Mouse (Mus musculus) heart, embryonic 13.5 days (tissue): ENCODE results near the gene Epb41l5. TPM values are rescaled to one million over a fixed set of nuclear protein-coding genes. Genes with fewer than 3 reads are reported as not detected.

Experiments
- ATAC-seq: fragments of 200-750 bp; cut with Nextera tagmentation; 2 replicates; pipeline ENCODE4 v1.8.0; 2017; ENCODE audit warnings: moderate TSS enrichment; ENCODE audit not compliant: insufficient number of reproducible peaks, low FRiP score, low TSS enrichment; ENCODE audit errors: extremely low read depth
- H3K27ac ChIP-seq: fragments of 300-500 bp; sonication (generic); replicated peaks from 2 replicates; pipeline ENCODE4 v1.5.1; 2015; ENCODE audit warnings: moderate library complexity, mild to moderate bottlenecking, inconsistent platforms
- H3K27me3 ChIP-seq: fragments of 300-500 bp; sonication (generic); replicated peaks from 2 replicates; pipeline ENCODE4 v1.6.1; 2015; ENCODE audit warnings: mild to moderate bottlenecking, inconsistent platforms
- H3K36me3 ChIP-seq: fragments of 300-500 bp; sonication (generic); 2 replicates; pipeline ENCODE4 v1.6.1; 2015; ENCODE audit warnings: mild to moderate bottlenecking, inconsistent platforms
- H3K4me1 ChIP-seq: fragments of 300-500 bp; sonication (generic); 2 replicates; pipeline ENCODE4 v1.6.1; 2015; ENCODE audit warnings: inconsistent platforms
- H3K4me2 ChIP-seq: fragments of 300-500 bp; sonication (generic); 2 replicates; pipeline ENCODE4 v1.6.1; 2015; ENCODE audit warnings: inconsistent platforms, mild to moderate bottlenecking, moderate library complexity
- H3K4me3 ChIP-seq: fragments of 300-500 bp; sonication (generic); 2 replicates; pipeline ENCODE4 v1.5.1; 2015; ENCODE audit warnings: moderate library complexity, mild to moderate bottlenecking, inconsistent platforms
- H3K9ac ChIP-seq: fragments of 300-500 bp; sonication (generic); 2 replicates; pipeline ENCODE4 v1.6.1; 2015; ENCODE audit warnings: inconsistent platforms, mild to moderate bottlenecking, moderate library complexity
- H3K9me3 ChIP-seq: fragments of 300-500 bp; sonication (generic); 2 replicates; pipeline ENCODE4 v1.6.1; 2016; ENCODE audit warnings: inconsistent platforms
- WGBS: fragments of 180-500 bp; shearing (Covaris S2); methylation state at CpG from one replicate; pipeline ENCODE4 v1.1.7; 2015; ENCODE audit warnings: mixed read lengths; 5-methylcytosine and 5-hydroxymethylcytosine counted together
- polyA plus RNA-seq: library from polyadenylated mRNA; unstranded; fragments of >200 nt; fragmentation: Nextera tagmentation; extraction: Ambion mirVana; gene quantifications from 2 replicates; pipeline ENCODE4 v1.2.1, GENCODE M21; 2015

Gene Epb41l5
- polyA plus RNA-seq, 1 experiment from 2014 or later: 14.7 TPM

GRCm38 (mm10) chr1:119518060-119518459, 130.7 kb downstream of the Epb41l5 start:
- 64% methylated on average over 7 of the region's 7 CpGs for WGBS
- Histone ChIP-seq H3K9me3 (no peaks in the 10 kb centered on the region), H3K27me3 (no peaks in the 10 kb centered on the region), H3K4me2 (no peak overlapping the region), H3K9ac (no peak overlapping the region), H3K4me3 (no peak overlapping the region), H3K4me1 (peaks cover 13% of the 10 kb centered on the region; the same call in 1 of the 2 replicates), H3K36me3 (no peaks in the 10 kb centered on the region), H3K27ac (no peak overlapping the region)
- no peak for ATAC-seq

GRCm38 (mm10) chr1:119510857-119511256, 137.9 kb downstream of the Epb41l5 start:
- Histone ChIP-seq H3K27me3 (no peaks in the 10 kb centered on the region), H3K4me3 (no peak overlapping the region), H3K9ac (0 out of 2 replicates have a peak overlapping the region, but pooled peaks have one; percentile 10), H3K4me2 (0 out of 2 replicates have a peak overlapping the region, but pooled peaks have one; percentile 16), H3K9me3 (no peaks in the 10 kb centered on the region), H3K27ac (peak overlapping the region; percentile 67), H3K4me1 (peaks cover 39% of the 10 kb centered on the region), H3K36me3 (no peaks in the 10 kb centered on the region)
- ATAC-seq: no peak
- WGBS: 72% methylated on average over 8 of the region's 8 CpGs

- Histone ChIP-seq H3K36me3 (no peaks in the 10 kb centered on the region), H3K4me3 (no peak overlapping the region), H3K27me3 (no peaks in the 10 kb centered on the region), H3K9me3 (no peaks in the 10 kb centered on the region), H3K4me2 (0 out of 2 replicates have a peak overlapping the region, but pooled peaks have one; percentile 16), H3K27ac (peak overlapping the region; percentile 67), H3K9ac (0 out of 2 replicates have a peak overlapping the region, but pooled peaks have one; percentile 10), H3K4me1 (peaks cover 43% of the 10 kb centered on the region)
- no peak for ATAC-seq
- whole genome bisulfite sequencing: 47% methylated on average over 9 of the region's 9 CpGs
These were observed 138.4 kb downstream of the Epb41l5 start for GRCm38 (mm10) chr1:119510409-119510808.

- Histone ChIP-seq H3K36me3 (no peaks in the 10 kb centered on the region), H3K9ac (no peak overlapping the region), H3K9me3 (no peaks in the 10 kb centered on the region), H3K4me2 (no peak overlapping the region), H3K4me3 (no peak overlapping the region), H3K27me3 (no peaks in the 10 kb centered on the region), H3K4me1 (peaks cover 49% of the 10 kb centered on the region), H3K27ac (peak overlapping the region; percentile 56; the same call in 1 of the 2 replicates)
- ATAC-seq: no peak
- 72% methylated on average over 7 of the region's 7 CpGs for WGBS
These were observed 139.3 kb downstream of the Epb41l5 start for GRCm38 (mm10) chr1:119509474-119509873.

- ATAC-seq: no peak
- 38% methylated on average over 4 of the region's 4 CpGs for WGBS
- no peaks in the 10 kb centered on the region for H3K27me3 ChIP-seq
- no peaks in the 10 kb centered on the region for H3K9me3 ChIP-seq
- H3K4me3 ChIP-seq: no peak overlapping the region
- peaks cover 52% of the 10 kb centered on the region for H3K4me1 ChIP-seq
- 0 out of 2 replicates have a peak overlapping the region, but pooled peaks have one; percentile 1 for H3K9ac ChIP-seq
- no peak overlapping the region for H3K4me2 ChIP-seq
- H3K36me3 ChIP-seq: no peaks in the 10 kb centered on the region
- peak overlapping the region; percentile 61 for H3K27ac ChIP-seq
These were observed 140.3 kb downstream of the Epb41l5 start for GRCm38 (mm10) chr1:119508548-119508947.

- H3K4me1 ChIP-seq: peaks cover 73% of the 10 kb centered on the region
- WGBS: 89% methylated on average over 3 of the region's 3 CpGs
- H3K27ac ChIP-seq: no peak overlapping the region
- no peak for ATAC-seq
- H3K4me2 ChIP-seq: no peak overlapping the region
- peaks cover 5% of the 10 kb centered on the region for H3K36me3 ChIP-seq
- H3K4me3 ChIP-seq: no peak overlapping the region
- no peaks in the 10 kb centered on the region for H3K27me3 ChIP-seq
- no peak overlapping the region for H3K9ac ChIP-seq
- no peaks in the 10 kb centered on the region for H3K9me3 ChIP-seq
These were observed 142.8 kb downstream of the Epb41l5 start for GRCm38 (mm10) chr1:119505951-119506350.

GRCm38 (mm10) chr1:119504260-119505062, 144.3 kb downstream of the Epb41l5 start, which contains the start of gene Ralb:
Gene Ralb, minus strand, starts transcription at chr1:119504794.
- ATAC-seq: peak; percentile 93
- Histone ChIP-seq H3K9ac (peak within 1 kb of the TSS; percentile 91), H3K27me3 (no peaks in the 10 kb centered on the region), H3K4me3 (peak within 1 kb of the TSS; percentile 85), H3K4me2 (peak within 1 kb of the TSS; percentile 87), H3K27ac (peak within 1 kb of the TSS; percentile 93), H3K4me1 (peaks cover 66% of the 10 kb centered on the region), H3K9me3 (no peaks in the 10 kb centered on the region), H3K36me3 (peaks cover 18% of the 10 kb centered on the region)
- WGBS: under 1% methylated on average over 57 of the region's 57 CpGs

- ATAC-seq: no peak
- Histone ChIP-seq H3K9me3 (no peaks in the 10 kb centered on the region), H3K27me3 (no peaks in the 10 kb centered on the region), H3K4me1 (peaks cover 68% of the 10 kb centered on the region), H3K27ac (peak overlapping the region; percentile 93), H3K4me2 (peak overlapping the region; percentile 87), H3K4me3 (peak overlapping the region; percentile 85), H3K36me3 (peaks cover 22% of the 10 kb centered on the region), H3K9ac (peak overlapping the region; percentile 91)
- 9% methylated on average over 5 of the region's 5 CpGs for WGBS
These were observed 145.0 kb downstream of the Epb41l5 start for GRCm38 (mm10) chr1:119503808-119504207.

- Histone ChIP-seq H3K27me3 (no peaks in the 10 kb centered on the region), H3K27ac (peak overlapping the region; percentile 93), H3K9me3 (no peaks in the 10 kb centered on the region), H3K36me3 (peaks cover 22% of the 10 kb centered on the region), H3K4me1 (peaks cover 68% of the 10 kb centered on the region), H3K4me2 (peak overlapping the region; percentile 87), H3K4me3 (peak overlapping the region; percentile 85), H3K9ac (peak overlapping the region; percentile 91)
- WGBS: 24% methylated on average over 3 of the region's 3 CpGs
- no peak for ATAC-seq
These were observed 145.6 kb downstream of the Epb41l5 start for GRCm38 (mm10) chr1:119503181-119503580.

GRCm38 (mm10) chr1:119502729-119503128, 146.1 kb downstream of the Epb41l5 start:
- Histone ChIP-seq H3K27ac (peak overlapping the region; percentile 93), H3K9me3 (no peaks in the 10 kb centered on the region), H3K4me3 (peak overlapping the region; percentile 85), H3K4me2 (peak overlapping the region; percentile 87), H3K9ac (peak overlapping the region; percentile 91), H3K27me3 (no peaks in the 10 kb centered on the region), H3K36me3 (peaks cover 22% of the 10 kb centered on the region), H3K4me1 (peaks cover 68% of the 10 kb centered on the region)
- 87% methylated on average over 10 of the region's 11 CpGs for WGBS
- no peak for ATAC-seq

- Histone ChIP-seq H3K9me3 (no peaks in the 10 kb centered on the region), H3K27ac (peak overlapping the region; percentile 93), H3K4me2 (peak overlapping the region; percentile 87), H3K27me3 (no peaks in the 10 kb centered on the region), H3K4me3 (peak overlapping the region; percentile 8; the same call in 1 of the 2 replicates), H3K4me1 (peaks cover 76% of the 10 kb centered on the region), H3K9ac (peak overlapping the region; percentile 15; the same call in 1 of the 2 replicates), H3K36me3 (peaks cover 22% of the 10 kb centered on the region)
- WGBS: 34% methylated on average over 8 of the region's 8 CpGs
- no peak for ATAC-seq
These were observed 146.9 kb downstream of the Epb41l5 start for GRCm38 (mm10) chr1:119501881-119502280.
